ENCODE assay signal across 8 mouse cellular contexts in the genomic region with DNA sequence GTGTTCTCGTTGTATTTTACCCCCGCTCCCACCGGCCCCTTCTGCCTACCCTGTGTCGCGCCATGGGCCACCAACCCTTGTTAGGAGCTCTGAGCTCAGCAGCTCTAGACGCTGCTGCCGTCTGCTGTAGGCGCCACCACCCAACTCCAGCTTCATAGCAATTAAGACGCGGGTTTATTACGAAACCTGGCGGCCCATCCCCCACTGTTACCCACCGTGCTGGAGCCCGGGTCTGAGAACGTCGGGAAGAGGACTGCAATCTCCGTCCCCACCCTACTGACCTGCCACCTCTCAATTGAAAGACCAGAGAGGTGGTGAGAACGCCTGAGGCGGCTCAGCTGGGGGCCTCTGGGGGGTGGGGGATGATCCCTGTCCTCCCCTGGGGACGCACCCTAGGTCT. TPM values are rescaled to one million over a fixed set of nuclear protein-coding genes. Genes with fewer than 3 reads are reported as not detected.
DNase-seq lines count a peak whose midpoint lies in the region; ATAC-seq lines count a peak whose summit lies in the region.

No protein-coding gene starts in this region.

- H3K27ac ChIP-seq in heart, embryonic 10.5 days, result peak overlapping the region; percentile 84
- 0 out of 2 replicates have a peak overlapping the region, but pooled peaks have one; percentile 3 for H3K27ac ChIP-seq in embryonic facial prominence, embryonic 14.5 days (replicated peaks; ENCODE audit: low read depth, low read length)
- H3K27ac ChIP-seq in intestine, embryonic 15.5 days, result peak overlapping the region; percentile 57; the same call in 1 of the 2 replicates
- H3K27ac ChIP-seq in midbrain, embryonic 14.5 days (replicated peaks; ENCODE audit: low read depth, low read length), result no peak overlapping the region

- peaks cover 82% of the 10 kb centered on the region for H3K4me1 ChIP-seq in heart, embryonic 10.5 days
- peaks cover 64% of the 10 kb centered on the region for H3K4me1 ChIP-seq in embryonic facial prominence, embryonic 14.5 days (ENCODE audit: control insufficient read depth, insufficient read depth, low read length)
- H3K4me1 ChIP-seq in intestine, embryonic 15.5 days (replicated peaks), result peaks cover 72% of the 10 kb centered on the region
- H3K4me1 ChIP-seq in midbrain, embryonic 14.5 days (ENCODE audit: control insufficient read depth, insufficient read depth, low read length), result peaks cover 53% of the 10 kb centered on the region

- DNase-seq in heart, embryonic 10.5 days (ENCODE audit: low spot score), result no peak
- no peak for DNase-seq in heart, postnatal 25 days (ENCODE audit: low spot score)
- DNase-seq in CD4-positive helper T cell, adult 2 months (ENCODE audit: low read depth, low spot score), result peak; percentile 68
- peak; percentile 66 for DNase-seq in embryonic facial prominence, embryonic 14.5 days (ENCODE audit: low spot score)
- peak; percentile 56 for DNase-seq in midbrain, embryonic 14.5 days
- DNase-seq in layer of hippocampus, adult 18-20 months (ENCODE audit: low spot score in 2 of 2), result no peak

- H3K9ac ChIP-seq in embryonic facial prominence, embryonic 14.5 days (ENCODE audit: low read depth, low read length), result peak overlapping the region; percentile 73
- H3K9ac ChIP-seq in intestine, embryonic 15.5 days, result peak overlapping the region; percentile 49; the same call in 1 of the 2 replicates
- H3K9ac ChIP-seq in midbrain, embryonic 14.5 days (replicated peaks; ENCODE audit: low read length), result peak overlapping the region; percentile 16; the same call in 1 of the 2 replicates

- peaks cover 66% of the 10 kb centered on the region for H3K27me3 ChIP-seq in heart, embryonic 10.5 days (ENCODE audit: insufficient read depth, poor library complexity, severe bottlenecking)
- H3K27me3 ChIP-seq in embryonic facial prominence, embryonic 14.5 days (replicated peaks; ENCODE audit: control insufficient read depth, insufficient read depth, low read length), result peaks cover 15% of the 10 kb centered on the region
- H3K27me3 ChIP-seq in intestine, embryonic 15.5 days (replicated peaks), result peaks cover 5% of the 10 kb centered on the region; the same call in 1 of the 2 replicates
- H3K27me3 ChIP-seq in midbrain, embryonic 14.5 days (ENCODE audit: control insufficient read depth, insufficient read depth, low read length), result peaks cover 60% of the 10 kb centered on the region

- ATAC-seq in embryonic facial prominence, embryonic 14.5 days (ENCODE audit: low read depth), result no peak
- no peak for ATAC-seq in intestine, embryonic 15.5 days
- no peak for ATAC-seq in midbrain, embryonic 14.5 days (ENCODE audit: low FRiP score, low TSS enrichment)
- no peak for ATAC-seq in frontal cortex, adult (ENCODE audit: low TSS enrichment)

- no peaks in the 10 kb centered on the region for H3K36me3 ChIP-seq in heart, embryonic 10.5 days
- no peaks in the 10 kb centered on the region for H3K36me3 ChIP-seq in embryonic facial prominence, embryonic 14.5 days (ENCODE audit: control insufficient read depth, insufficient read depth, low read length)
- no peaks in the 10 kb centered on the region for H3K36me3 ChIP-seq in intestine, embryonic 15.5 days
- H3K36me3 ChIP-seq in midbrain, embryonic 14.5 days (ENCODE audit: control insufficient read depth, insufficient read depth, low read length), result no peaks in the 10 kb centered on the region

- H3K4me3 ChIP-seq in heart, embryonic 10.5 days, result peak overlapping the region; percentile 74
- H3K4me3 ChIP-seq in embryonic facial prominence, embryonic 14.5 days (ENCODE audit: low read depth, low read length), result peak overlapping the region; percentile 63
- peak overlapping the region; percentile 60 for H3K4me3 ChIP-seq in intestine, embryonic 15.5 days (replicated peaks)
- peak overlapping the region; percentile 5 for H3K4me3 ChIP-seq in midbrain, embryonic 14.5 days (replicated peaks; ENCODE audit: low read depth, low read length)

- peak overlapping the region; percentile 94 for H3K4me2 ChIP-seq in embryonic facial prominence, embryonic 14.5 days (ENCODE audit: low read depth, low read length)
- H3K4me2 ChIP-seq in intestine, embryonic 15.5 days (replicated peaks), result peak overlapping the region; percentile 96
- H3K4me2 ChIP-seq in midbrain, embryonic 14.5 days (ENCODE audit: low read length), result peak overlapping the region; percentile 33

- no peaks in the 10 kb centered on the region for H3K9me3 ChIP-seq in heart, embryonic 10.5 days
- no peaks in the 10 kb centered on the region for H3K9me3 ChIP-seq in embryonic facial prominence, embryonic 14.5 days (ENCODE audit: control insufficient read depth, low read length)
- no peaks in the 10 kb centered on the region for H3K9me3 ChIP-seq in intestine, embryonic 15.5 days
- H3K9me3 ChIP-seq in midbrain, embryonic 14.5 days (ENCODE audit: control insufficient read depth, low read length), result no peaks in the 10 kb centered on the region

- WGBS in heart, embryonic 10.5 days, result under 1% methylated on average over 20 of the region's 20 CpGs
- 1% methylated on average over 20 of the region's 20 CpGs for WGBS in embryonic facial prominence, embryonic 14.5 days
- WGBS in intestine, embryonic 15.5 days, result 2% methylated on average over 20 of the region's 20 CpGs
- under 1% methylated on average over 20 of the region's 20 CpGs for WGBS in midbrain, embryonic 14.5 days

- intact Hi-C loops in heart, postnatal 25 days (cut with DNase I), result no loop called here

RNA-seq across cellular contexts. Expression of a gene that starts 2.3 kb away (rescaled TPM):
- polyA plus RNA-seq in heart, embryonic 10.5 days (2016; fragmentation: Nextera tagmentation; extraction: Ambion mirVana), result 17.1 and 20.1 TPM in 2 replicates
- total RNA-seq in heart, postnatal 25 days (2021), result 10 to 100 TPM in 1 of 2 experiments, 1 to 10 TPM in 1; 8.2 to 14.1 TPM
- polyA plus RNA-seq in embryonic facial prominence, embryonic 14.5 days (2014; fragmentation: Nextera tagmentation; extraction: Ambion mirVana), result 35.5 and 39.9 TPM in 2 replicates
- 26.6 and 29.9 TPM in 2 replicates for polyA plus RNA-seq in intestine, embryonic 15.5 days (2015; fragmentation: Nextera tagmentation; extraction: Ambion mirVana)
- 4.3 and 8.0 TPM in 2 replicates for polyA plus RNA-seq in midbrain, embryonic 14.5 days (2014; fragmentation: Nextera tagmentation; extraction: Ambion mirVana)
- total RNA-seq in layer of hippocampus, adult 18-20 months (2021), result 10 to 100 TPM; 24.9 to 28.1 TPM

RNA-seq across cellular contexts. Expression of a gene that starts 14.2 kb away (rescaled TPM):
- 39.7 and 47.3 TPM in 2 replicates for polyA plus RNA-seq in heart, embryonic 10.5 days (2016; fragmentation: Nextera tagmentation; extraction: Ambion mirVana)
- total RNA-seq in heart, postnatal 25 days (2021), result 1 to 10 TPM; 4.6 to 5.6 TPM
- 21.6 and 22.9 TPM in 2 replicates for polyA plus RNA-seq in embryonic facial prominence, embryonic 14.5 days (2014; fragmentation: Nextera tagmentation; extraction: Ambion mirVana)
- 41.0 and 42.6 TPM in 2 replicates for polyA plus RNA-seq in intestine, embryonic 15.5 days (2015; fragmentation: Nextera tagmentation; extraction: Ambion mirVana)
- polyA plus RNA-seq in midbrain, embryonic 14.5 days (2014; fragmentation: Nextera tagmentation; extraction: Ambion mirVana), result 13.9 and 20.0 TPM in 2 replicates
- 10 to 100 TPM; 19.5 to 22.3 TPM for total RNA-seq in layer of hippocampus, adult 18-20 months (2021)

RNA-seq across cellular contexts. Expression of a gene that starts 31.4 kb away (rescaled TPM):
- 348 and 363 TPM in 2 replicates for polyA plus RNA-seq in heart, embryonic 10.5 days (2016; fragmentation: Nextera tagmentation; extraction: Ambion mirVana)
- total RNA-seq in heart, postnatal 25 days (2021), result 100 to 1,000 TPM; 143 to 148 TPM
- 325 and 348 TPM in 2 replicates for polyA plus RNA-seq in embryonic facial prominence, embryonic 14.5 days (2014; fragmentation: Nextera tagmentation; extraction: Ambion mirVana)
- 363 and 364 TPM in 2 replicates for polyA plus RNA-seq in intestine, embryonic 15.5 days (2015; fragmentation: Nextera tagmentation; extraction: Ambion mirVana)
- polyA plus RNA-seq in midbrain, embryonic 14.5 days (2014; fragmentation: Nextera tagmentation; extraction: Ambion mirVana), result 331 and 393 TPM in 2 replicates
- 100 to 1,000 TPM; 136 to 144 TPM for total RNA-seq in layer of hippocampus, adult 18-20 months (2021)

Comparison
In these comparisons a context has a peak if more than half of its experiments do, and no peak if none do; other contexts are left out.
1. DNase-seq: peak in CD4-positive helper T cell, adult 2 months (single experiment), embryonic facial prominence, embryonic 14.5 days (single experiment) and midbrain, embryonic 14.5 days (single experiment); none in heart, embryonic 10.5 days (single experiment), heart, postnatal 25 days (single experiment) and layer of hippocampus, adult 18-20 months (0 of 2).
2. H3K4me3 ChIP-seq: peak in every context shown above with its lines; median percentile 74 in heart, embryonic 10.5 days; 63 in embryonic facial prominence, embryonic 14.5 days; 60 in intestine, embryonic 15.5 days; 5 in midbrain, embryonic 14.5 days.
3. H3K4me2 ChIP-seq: peak in every context shown above with its lines; median percentile 96 in intestine, embryonic 15.5 days; 94 in embryonic facial prominence, embryonic 14.5 days; 33 in midbrain, embryonic 14.5 days.
4. H3K9ac ChIP-seq: peak in every context shown above with its lines; median percentile 73 in embryonic facial prominence, embryonic 14.5 days; 49 in intestine, embryonic 15.5 days; 16 in midbrain, embryonic 14.5 days.